Mouse (Mus musculus) bone marrow, adult 2 months (tissue): ENCODE measurements at regions not wholly inside any gene's neighbourhood (a gene's known extent, or its start where the extent isn't known, plus 50 kb on each side); places are given as distances from the start of the nearest gene placed in this dataset.

ENCODE experiments used
- H3K27ac ChIP-seq: fragments of 200-500 bp; 2 replicates; pipeline ENCODE4 v1.5.1; 2012; ENCODE audit warnings: low read depth, mild to moderate bottlenecking, control low read depth, inconsistent platforms, low read length; ENCODE audit not compliant: control insufficient read depth, poor library complexity, insufficient read depth
- H3K4me1 ChIP-seq: fragments of 200-500 bp; 2 replicates; pipeline ENCODE4 v1.6.1; 2011; ENCODE audit warnings: low read length; ENCODE audit not compliant: control insufficient read depth, insufficient read depth
- H3K4me3 ChIP-seq: fragments of 200-500 bp; replicated peaks from 2 replicates; pipeline ENCODE3; 2011; ENCODE audit warnings: mild to moderate bottlenecking, low read depth, low read length, control low read depth; ENCODE audit not compliant: control insufficient read depth
- CTCF ChIP-seq: fragments of 200-500 bp; IDR thresholded peaks from 2 replicates; pipeline ENCODE4 v1.5.1; 2011; ENCODE audit warnings: low read length, control low read depth; ENCODE audit not compliant: control insufficient read depth, insufficient read depth
- POLR2A ChIP-seq: fragments of 200-500 bp; IDR thresholded peaks from 2 replicates; pipeline ENCODE4 v1.6.1; 2011; ENCODE audit warnings: low read depth, mild to moderate bottlenecking, control low read depth, low read length, borderline replicate concordance; ENCODE audit not compliant: control insufficient read depth
- WGBS: fragments of 180-500 bp; shearing (Covaris S2); methylation state at CpG from one replicate; pipeline ENCODE4 v1.1.7; 2018; 5-methylcytosine and 5-hydroxymethylcytosine counted together

DNA sequence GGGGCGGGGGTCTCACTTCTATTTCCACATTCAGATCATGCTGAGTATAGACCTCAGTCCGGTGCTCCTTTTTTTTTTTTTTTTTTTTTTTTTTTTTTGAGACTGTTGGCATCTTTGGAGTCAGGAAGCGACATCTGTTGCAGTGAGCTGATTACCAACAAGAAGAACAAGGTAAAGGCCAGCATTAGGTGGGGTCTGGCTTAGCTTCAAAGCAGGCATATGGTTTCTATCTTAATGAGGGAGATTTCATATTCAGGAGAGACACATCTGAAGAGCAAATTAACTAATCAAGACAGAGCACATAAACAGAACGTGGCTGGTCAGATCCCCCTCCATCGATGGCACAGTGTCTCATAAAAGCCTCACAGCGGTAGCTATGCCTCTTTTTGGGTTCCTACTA is 132.6 kb downstream of the Fzd1 start:
- Histone ChIP-seq H3K4me1 (no peaks in the 10 kb centered on the region), H3K4me3 (no peak overlapping the region), H3K27ac (no peak overlapping the region)
- TF ChIP-seq CTCF (no peak), POLR2A (no peak)
- WGBS: 77% methylated on average over 6 of the region's 6 CpGs

DNA sequence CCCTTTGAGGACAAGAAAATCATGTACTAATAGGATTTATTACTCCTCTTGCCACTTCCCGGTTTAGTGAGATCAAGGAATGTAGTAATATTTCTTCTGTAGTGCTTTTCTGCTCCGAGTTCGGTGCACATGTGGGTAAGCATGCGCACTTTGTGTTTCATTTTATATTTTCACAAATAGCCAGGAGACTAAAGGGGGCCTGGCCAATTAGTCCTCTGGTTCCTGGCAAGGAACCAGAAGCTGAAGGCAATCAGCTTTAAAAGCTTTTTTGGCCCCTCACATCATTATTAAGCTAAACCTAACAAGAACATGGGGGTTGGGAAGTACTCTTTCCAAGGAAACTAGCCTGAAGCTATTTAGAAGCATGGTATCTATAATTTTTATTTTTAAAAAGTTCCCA is 134.2 kb downstream of the Fzd1 start:
- 84% methylated on average over 4 of the region's 4 CpGs for WGBS
- no peak overlapping the region for H3K4me3 ChIP-seq
- H3K27ac ChIP-seq: no peak overlapping the region
- TF ChIP-seq POLR2A (no peak), CTCF (no peak)
- H3K4me1 ChIP-seq: no peaks in the 10 kb centered on the region

DNA sequence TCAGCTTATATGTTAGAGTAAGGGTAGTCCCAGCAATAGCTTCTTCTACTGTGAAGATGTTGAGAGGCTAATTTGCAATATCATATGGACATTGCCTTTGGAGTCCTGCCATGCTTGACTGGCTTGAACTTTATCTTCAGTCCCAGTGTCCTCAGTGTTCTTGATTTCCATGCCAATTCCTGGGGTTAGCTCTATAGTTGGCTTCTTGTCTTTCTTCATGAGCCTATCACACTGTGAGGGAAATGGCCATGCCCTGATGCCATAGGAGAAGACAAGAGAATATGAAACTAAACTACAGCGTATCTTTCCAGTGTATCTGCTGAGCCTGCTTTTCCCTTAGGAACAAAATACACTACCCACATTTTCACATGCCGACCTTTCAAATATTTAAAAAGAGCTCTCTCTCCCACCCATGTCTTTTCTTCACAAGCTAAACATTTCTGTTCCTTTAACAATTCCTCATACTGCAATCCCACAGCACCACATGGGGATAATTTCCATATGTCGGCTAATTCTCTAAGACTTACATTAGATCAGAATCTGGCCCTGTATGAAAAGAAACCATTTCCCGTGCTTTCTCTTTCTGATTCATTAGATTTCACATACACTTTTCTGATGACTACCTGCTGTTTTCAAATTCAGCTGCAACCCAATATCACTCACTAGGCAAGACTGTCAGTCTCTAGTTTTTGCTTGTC is 137.2 kb downstream of the Fzd1 start:
- Histone ChIP-seq H3K4me3 (no peak overlapping the region), H3K27ac (no peak overlapping the region), H3K4me1 (no peaks in the 10 kb centered on the region)
- TF ChIP-seq POLR2A (no peak), CTCF (no peak)
- WGBS: 90% methylated on average over 4 of the region's 4 CpGs

DNA sequence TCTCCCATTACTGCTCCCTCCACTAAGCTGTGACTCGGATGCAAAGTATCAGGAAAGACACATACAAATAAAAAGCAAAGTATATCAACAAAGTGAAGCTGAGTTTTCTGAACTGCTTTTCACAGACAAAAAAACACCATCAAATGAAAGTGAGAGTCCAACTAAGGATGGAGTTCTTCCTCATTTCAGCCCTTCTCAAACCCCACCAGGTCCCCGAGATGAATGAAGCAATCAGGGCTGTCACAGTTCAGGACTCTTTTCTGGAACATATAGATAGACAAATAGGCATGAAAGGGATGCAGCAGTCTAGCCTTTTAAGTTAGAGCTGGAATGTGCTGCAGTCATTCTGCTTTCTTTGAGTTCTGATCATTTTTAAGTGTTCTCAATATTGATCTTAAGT is 142.6 kb downstream of the Fzd1 start:
- 52% methylated on average over 2 of the region's 2 CpGs for WGBS
- no peak for TF ChIP-seq CTCF

DNA sequence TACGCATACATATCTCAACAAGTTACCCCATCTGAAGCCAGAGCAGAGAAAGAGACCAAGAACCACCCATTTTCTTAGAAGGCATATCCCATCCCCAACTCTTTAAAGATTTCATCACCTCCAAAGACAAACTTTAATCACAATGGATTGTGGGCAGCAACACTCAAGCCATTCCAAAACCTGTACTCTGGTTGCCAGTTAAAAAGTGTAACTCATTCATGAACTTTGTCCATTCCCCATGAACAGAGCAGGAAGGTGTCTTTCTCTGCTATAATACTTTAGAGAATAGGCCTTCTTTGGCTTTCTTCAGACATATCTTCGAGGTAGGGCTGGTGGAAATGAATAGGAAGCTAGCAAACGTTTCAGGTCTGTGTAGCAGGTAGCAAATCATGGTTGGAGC is 160.4 kb downstream of the Fzd1 start:
- H3K27ac ChIP-seq: no peak overlapping the region
- no peaks in the 10 kb centered on the region for H3K4me1 ChIP-seq
- H3K4me3 ChIP-seq: no peak overlapping the region
- TF ChIP-seq CTCF (no peak), POLR2A (no peak)
- 71% methylated on average over 3 of the region's 3 CpGs for WGBS

More for the DNA sequence above, 142.6 kb downstream of the Fzd1 start:
- no peak overlapping the region for H3K4me3 ChIP-seq
- no peaks in the 10 kb centered on the region for H3K4me1 ChIP-seq
- H3K27ac ChIP-seq: no peak overlapping the region

DNA sequence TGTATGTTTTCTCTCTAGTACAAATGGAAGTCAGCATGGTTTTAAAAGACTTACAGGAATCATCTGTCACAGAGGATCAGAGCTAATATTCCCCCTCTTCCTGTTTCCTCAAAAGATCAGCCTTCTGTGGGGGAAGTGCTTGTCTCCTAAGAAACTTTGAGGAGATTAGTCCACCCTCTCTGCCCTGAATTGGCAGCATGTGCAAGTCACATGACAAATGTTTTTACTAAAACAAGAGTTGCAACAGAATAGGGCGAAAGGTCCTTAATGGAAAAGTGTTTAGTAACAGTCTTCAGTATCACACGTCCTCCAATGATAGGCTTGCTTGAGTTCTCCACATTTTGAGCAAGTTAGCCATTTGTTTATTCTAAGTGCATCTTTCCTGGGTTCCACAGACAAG is 162.8 kb downstream of the Fzd1 start:
- Histone ChIP-seq H3K4me1 (no peaks in the 10 kb centered on the region), H3K27ac (no peak overlapping the region)
- 50% methylated on average over 2 of the region's 2 CpGs for WGBS

DNA sequence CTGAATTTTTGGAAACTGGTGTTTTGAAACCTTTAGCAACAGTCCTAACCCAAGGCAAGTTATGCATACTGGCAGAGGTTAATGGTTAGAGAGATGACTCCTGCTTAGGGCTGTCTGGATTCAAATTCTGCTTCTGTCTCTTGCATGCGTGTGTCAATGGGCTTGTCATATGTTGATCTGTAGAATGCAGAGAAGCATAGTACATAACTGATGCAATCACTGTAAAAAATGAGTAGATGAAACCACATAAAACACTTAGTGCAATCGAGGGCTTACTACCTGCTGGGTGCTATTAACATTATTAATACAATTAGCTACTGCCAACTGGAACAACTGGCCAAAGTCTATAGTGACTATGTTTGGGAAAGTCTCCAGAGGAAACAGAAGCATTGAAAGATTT is 163.3 kb downstream of the Fzd1 start:
- Histone ChIP-seq H3K4me1 (no peaks in the 10 kb centered on the region), H3K4me3 (no peak overlapping the region), H3K27ac (no peak overlapping the region)
- TF ChIP-seq CTCF: no peak
- TF ChIP-seq POLR2A: no peak
- WGBS: 45% methylated on average over 2 of the region's 2 CpGs

More for the DNA sequence above, 162.8 kb downstream of the Fzd1 start:
- H3K4me3 ChIP-seq: no peak overlapping the region
- no peak for TF ChIP-seq CTCF
- TF ChIP-seq POLR2A: no peak

DNA sequence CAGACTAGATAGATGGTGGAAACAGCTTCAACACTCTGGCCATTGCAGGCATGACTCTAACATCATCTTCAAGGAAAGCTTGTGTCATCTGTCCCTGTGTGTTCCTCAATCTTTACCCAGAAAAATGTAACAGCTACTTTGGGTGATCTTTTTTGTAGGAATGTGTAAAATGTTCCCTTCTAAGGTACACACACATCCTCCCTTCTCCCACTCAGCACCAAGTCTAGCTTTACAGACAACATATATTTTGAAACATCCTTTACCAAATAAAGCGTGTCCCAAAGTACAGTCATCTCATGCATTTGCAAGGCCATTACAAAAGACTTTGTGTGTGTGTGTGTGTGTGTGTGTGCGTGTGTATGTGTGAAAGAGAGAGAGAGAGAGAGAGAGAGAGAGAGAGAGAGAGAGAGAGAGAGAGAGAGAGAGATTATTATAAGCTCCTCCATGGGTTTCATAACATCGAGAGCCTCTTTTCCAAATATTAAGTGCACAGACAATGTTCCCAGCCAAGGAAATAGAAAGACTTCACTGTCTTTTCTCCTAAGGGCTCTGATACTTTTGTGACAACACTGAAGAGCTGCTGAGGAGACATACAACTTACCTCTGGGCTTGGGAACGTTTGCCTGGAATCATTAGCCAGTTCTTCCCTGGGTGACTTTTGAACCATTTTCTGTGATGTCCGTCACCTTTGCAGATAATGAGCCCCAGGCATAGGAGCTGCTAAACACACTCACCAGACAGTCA is 164.0 kb downstream of the Fzd1 start:
- H3K4me3 ChIP-seq: no peak overlapping the region
- H3K27ac ChIP-seq: no peak overlapping the region
- 67% methylated on average over 5 of the region's 5 CpGs for WGBS
- no peaks in the 10 kb centered on the region for H3K4me1 ChIP-seq
- TF ChIP-seq POLR2A: no peak
- TF ChIP-seq CTCF: no peak

DNA sequence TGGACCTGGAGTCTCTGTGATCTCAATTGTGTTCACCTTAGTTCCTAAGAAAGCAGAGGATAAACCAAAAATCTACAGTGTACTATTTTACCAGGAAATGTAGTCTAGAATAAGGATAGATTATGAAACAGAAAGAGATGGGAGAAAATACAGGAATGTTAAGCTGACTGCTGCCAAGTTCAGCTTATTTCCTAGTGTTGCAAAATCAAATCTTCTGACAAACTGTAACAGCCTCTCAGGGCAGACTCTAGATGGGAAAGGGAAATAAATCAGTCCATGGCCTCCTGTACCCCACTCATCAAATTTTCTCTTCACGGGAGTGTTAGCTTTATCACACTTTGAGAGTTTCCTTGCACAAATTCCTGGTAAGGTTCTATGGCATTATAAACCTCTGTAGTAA is 166.1 kb downstream of the Fzd1 start:
- Histone ChIP-seq H3K27ac (no peak overlapping the region), H3K4me3 (no peak overlapping the region), H3K4me1 (no peaks in the 10 kb centered on the region)
- WGBS: 65% methylated on average over 1 of the region's 1 CpGs
- TF ChIP-seq POLR2A: no peak
- TF ChIP-seq CTCF: no peak
